Mouse (Mus musculus): ENCODE measurements at regions not wholly inside any gene's neighbourhood (a gene's known extent, or its start where the extent isn't known, plus 50 kb on each side); places are given as distances from the start of the nearest gene placed in this dataset.

GRCm38 (mm10) chr15:67759221-67759620, 1258.5 kb upstream of the Lrrc6 start:
- DNase-seq: no peak
- intact Hi-C loops (cut with DNase I): no loop called here

- no peak for DNase-seq
- intact Hi-C loops (cut with DNase I): no loop called here
Measured at GRCm38 (mm10) chr15:67750582-67750981, 1249.9 kb upstream of the Lrrc6 start.

- intact Hi-C loops (cut with DNase I): no loop called here
- DNase-seq: no peak
Measured at GRCm38 (mm10) chr15:67743332-67743731, 1242.6 kb upstream of the Lrrc6 start.

- intact Hi-C loops (cut with DNase I): no loop called here
- DNase-seq: no peak
Measured at GRCm38 (mm10) chr15:67732988-67733387, 1232.3 kb upstream of the Lrrc6 start.

GRCm38 (mm10) chr15:67729492-67729891, 1228.8 kb upstream of the Lrrc6 start:
- no peak for DNase-seq
- intact Hi-C loops (cut with DNase I): no loop called here

- DNase-seq: no peak
- intact Hi-C loops (cut with DNase I): no loop called here
Measured at GRCm38 (mm10) chr15:67725239-67725638, 1224.5 kb upstream of the Lrrc6 start.

- no peak for DNase-seq
- intact Hi-C loops (cut with DNase I): no loop called here
Measured at GRCm38 (mm10) chr15:67714203-67714602, 1213.5 kb upstream of the Lrrc6 start.

GRCm38 (mm10) chr15:67686140-67686539, 1185.4 kb upstream of the Lrrc6 start:
- DNase-seq: no peak

GRCm38 (mm10) chr15:67673276-67673675, 1172.6 kb upstream of the Lrrc6 start:
- no peak for DNase-seq
- intact Hi-C loops (cut with DNase I): no loop called here

More at GRCm38 (mm10) chr15:67686140-67686539, 1185.4 kb upstream of the Lrrc6 start:
- intact Hi-C loops (cut with DNase I): no loop called here

- intact Hi-C loops (cut with DNase I): no loop called here
- no peak for DNase-seq
Measured at GRCm38 (mm10) chr15:67636155-67636554, 1135.4 kb upstream of the Lrrc6 start.

GRCm38 (mm10) chr15:67626704-67627287, 1126.1 kb upstream of the Lrrc6 start:
- intact Hi-C loops (cut with DNase I): no loop called here
- no peak for DNase-seq

GRCm38 (mm10) chr15:67611896-67612295, 1111.2 kb upstream of the Lrrc6 start:
- intact Hi-C loops (cut with DNase I): no loop called here
- no peak for DNase-seq

- no peak for DNase-seq
- intact Hi-C loops (cut with DNase I): no loop called here
Measured at GRCm38 (mm10) chr15:67598426-67598825, 1097.7 kb upstream of the Lrrc6 start.

- intact Hi-C loops (cut with DNase I): no loop called here
- DNase-seq: no peak
Measured at GRCm38 (mm10) chr15:67576581-67576980, 1075.9 kb upstream of the Lrrc6 start.

GRCm38 (mm10) chr15:67571614-67572013, 1070.9 kb upstream of the Lrrc6 start:
- intact Hi-C loops (cut with DNase I): no loop called here
- no peak for DNase-seq

- no peak for DNase-seq
- intact Hi-C loops (cut with DNase I): no loop called here
Measured at GRCm38 (mm10) chr15:67557304-67557703, 1056.6 kb upstream of the Lrrc6 start.

- no peak for DNase-seq
- intact Hi-C loops (cut with DNase I): no loop called here
Measured at GRCm38 (mm10) chr15:67551911-67552310, 1051.2 kb upstream of the Lrrc6 start.

GRCm38 (mm10) chr15:67546896-67547400, 1046.2 kb upstream of the Lrrc6 start:
- no peak for DNase-seq
- intact Hi-C loops (cut with DNase I): no loop called here

- intact Hi-C loops (cut with DNase I): no loop called here
- no peak for DNase-seq
Measured at GRCm38 (mm10) chr15:67545745-67546144, 1045.0 kb upstream of the Lrrc6 start.

GRCm38 (mm10) chr15:67513722-67514121, 1013.0 kb upstream of the Lrrc6 start:
- intact Hi-C loops (cut with DNase I): no loop called here
- DNase-seq: no peak

- intact Hi-C loops (cut with DNase I): no loop called here
- DNase-seq: no peak
Measured at GRCm38 (mm10) chr15:67495001-67495658, 994.4 kb upstream of the Lrrc6 start.

- intact Hi-C loops (cut with DNase I): no loop called here
- DNase-seq: no peak
Measured at GRCm38 (mm10) chr15:67481733-67482132, 981.0 kb upstream of the Lrrc6 start.
